Mouse (Mus musculus): ENCODE data around the gene Wnt5a. TPM values are rescaled to one million over a fixed set of nuclear protein-coding genes. Genes with fewer than 3 reads are reported as not detected.

The Wnt5a gene
- polyA plus RNA-seq, 1 experiment: 7.4 TPM

- H3K4me1 ChIP-seq (ENCODE audit: control insufficient read depth, insufficient read depth, insufficient read length, low read length): 0 out of 2 replicates have a peak, but pooled peaks cover 2% of the 10 kb centered on the region
- WGBS: 75% methylated on average over 39 of the region's 39 CpGs
- H3K27ac ChIP-seq (ENCODE audit: insufficient read depth, low read depth, low read length): no peak overlapping the region
- H3K36me3 ChIP-seq (ENCODE audit: control insufficient read depth, insufficient read depth, low read length): no peaks in the 10 kb centered on the region
- TF ChIP-seq POLR2A (IDR thresholded peaks at IDR 0.05; ENCODE audit: low read depth, low read length) (no peak), CTCF (IDR thresholded peaks at IDR 0.05; ENCODE audit: extremely low read depth, insufficient read length, insufficient replicate concordance, low read depth, low read length) (no peak)
- H3K27me3 ChIP-seq (ENCODE audit: control insufficient read depth, insufficient read depth, low read length): no peaks in the 10 kb centered on the region
- no peak overlapping the region for H3K4me3 ChIP-seq (ENCODE audit: low read depth, low read length)
Measured at GRCm38 (mm10) chr14:28517631-28518560, 13.3 kb downstream of the Wnt5a start.

GRCm38 (mm10) chr14:28521106-28521505 lies 16.6 kb downstream of the Wnt5a start:
- 0 out of 2 replicates have a peak, but pooled peaks cover 2% of the 10 kb centered on the region for H3K4me1 ChIP-seq (ENCODE audit: control insufficient read depth, insufficient read depth, insufficient read length, low read length)
- no peak overlapping the region for H3K27ac ChIP-seq (ENCODE audit: insufficient read depth, low read depth, low read length)
- H3K27me3 ChIP-seq (ENCODE audit: control insufficient read depth, insufficient read depth, low read length): no peaks in the 10 kb centered on the region
- H3K4me3 ChIP-seq (ENCODE audit: low read depth, low read length): no peak overlapping the region
- 84% methylated on average over 1 of the region's 1 CpGs for WGBS
- TF ChIP-seq POLR2A (IDR thresholded peaks at IDR 0.05; ENCODE audit: low read depth, low read length): no peak
- no peak for TF ChIP-seq CTCF (IDR thresholded peaks at IDR 0.05; ENCODE audit: extremely low read depth, insufficient read length, insufficient replicate concordance, low read depth, low read length)
- H3K36me3 ChIP-seq (ENCODE audit: control insufficient read depth, insufficient read depth, low read length): no peaks in the 10 kb centered on the region

GRCm38 (mm10) chr14:28522611-28523010 lies 18.1 kb downstream of the Wnt5a start:
- H3K4me1 ChIP-seq (ENCODE audit: control insufficient read depth, insufficient read depth, insufficient read length, low read length): 0 out of 2 replicates have a peak, but pooled peaks cover 2% of the 10 kb centered on the region
- H3K4me3 ChIP-seq (ENCODE audit: low read depth, low read length): no peak overlapping the region
- TF ChIP-seq POLR2A (IDR thresholded peaks at IDR 0.05; ENCODE audit: low read depth, low read length) (no peak), CTCF (IDR thresholded peaks at IDR 0.05; ENCODE audit: extremely low read depth, insufficient read length, insufficient replicate concordance, low read depth, low read length) (no peak)
- 79% methylated on average over 21 of the region's 21 CpGs for WGBS
- no peak overlapping the region for H3K27ac ChIP-seq (ENCODE audit: insufficient read depth, low read depth, low read length)
- no peaks in the 10 kb centered on the region for H3K36me3 ChIP-seq (ENCODE audit: control insufficient read depth, insufficient read depth, low read length)
- no peaks in the 10 kb centered on the region for H3K27me3 ChIP-seq (ENCODE audit: control insufficient read depth, insufficient read depth, low read length)

GRCm38 (mm10) chr14:28525566-28525965 lies 21.0 kb downstream of the Wnt5a start:
- Histone ChIP-seq H3K27me3 (ENCODE audit: control insufficient read depth, insufficient read depth, low read length) (no peaks in the 10 kb centered on the region), H3K4me3 (ENCODE audit: low read depth, low read length) (no peak overlapping the region), H3K36me3 (ENCODE audit: control insufficient read depth, insufficient read depth, low read length) (no peaks in the 10 kb centered on the region), H3K4me1 (ENCODE audit: control insufficient read depth, insufficient read depth, insufficient read length, low read length) (0 out of 2 replicates have a peak, but pooled peaks cover 2% of the 10 kb centered on the region), H3K27ac (ENCODE audit: insufficient read depth, low read depth, low read length) (no peak overlapping the region)
- no peak for TF ChIP-seq CTCF (IDR thresholded peaks at IDR 0.05; ENCODE audit: extremely low read depth, insufficient read length, insufficient replicate concordance, low read depth, low read length)
- TF ChIP-seq POLR2A (IDR thresholded peaks at IDR 0.05; ENCODE audit: low read depth, low read length): no peak
- 79% methylated on average over 1 of the region's 1 CpGs for WGBS

DNA sequence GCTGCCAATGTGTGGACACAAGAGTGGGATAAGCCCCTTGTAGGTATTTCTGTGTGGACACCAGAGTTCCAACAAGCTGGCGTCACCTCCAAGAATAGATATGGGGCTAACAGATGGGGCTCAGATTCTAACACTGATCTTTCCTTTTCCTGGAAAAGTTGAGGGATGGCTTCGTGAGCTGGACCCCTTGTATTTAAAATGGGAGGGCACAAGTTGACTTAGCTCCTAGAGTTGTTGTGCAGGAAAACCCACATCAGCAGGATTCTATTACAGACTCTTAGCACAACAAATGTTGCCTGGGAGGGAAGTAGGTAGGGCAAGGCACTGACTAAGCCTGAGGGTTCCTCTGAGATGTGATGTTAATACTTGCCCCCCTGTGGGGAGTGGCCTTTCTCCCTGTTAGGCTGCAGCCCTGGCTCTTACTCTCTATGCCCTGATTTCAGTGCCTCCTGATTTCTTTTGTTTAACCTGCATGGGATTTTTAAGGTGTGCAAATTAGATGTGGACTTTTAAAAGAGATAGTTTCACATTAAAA lies 23.7 kb downstream of the Wnt5a start:
- Histone ChIP-seq H3K27ac (ENCODE audit: insufficient read depth, low read depth, low read length) (no peak overlapping the region), H3K36me3 (ENCODE audit: control insufficient read depth, insufficient read depth, low read length) (no peaks in the 10 kb centered on the region), H3K4me3 (ENCODE audit: low read depth, low read length) (no peak overlapping the region), H3K27me3 (ENCODE audit: control insufficient read depth, insufficient read depth, low read length) (no peaks in the 10 kb centered on the region), H3K4me1 (ENCODE audit: control insufficient read depth, insufficient read depth, insufficient read length, low read length) (0 out of 2 replicates have a peak, but pooled peaks cover 5% of the 10 kb centered on the region)
- TF ChIP-seq CTCF (IDR thresholded peaks at IDR 0.05; ENCODE audit: extremely low read depth, insufficient read length, insufficient replicate concordance, low read depth, low read length): no peak
- TF ChIP-seq POLR2A (IDR thresholded peaks at IDR 0.05; ENCODE audit: low read depth, low read length): no peak
- WGBS: 87% methylated on average over 2 of the region's 2 CpGs

DNA sequence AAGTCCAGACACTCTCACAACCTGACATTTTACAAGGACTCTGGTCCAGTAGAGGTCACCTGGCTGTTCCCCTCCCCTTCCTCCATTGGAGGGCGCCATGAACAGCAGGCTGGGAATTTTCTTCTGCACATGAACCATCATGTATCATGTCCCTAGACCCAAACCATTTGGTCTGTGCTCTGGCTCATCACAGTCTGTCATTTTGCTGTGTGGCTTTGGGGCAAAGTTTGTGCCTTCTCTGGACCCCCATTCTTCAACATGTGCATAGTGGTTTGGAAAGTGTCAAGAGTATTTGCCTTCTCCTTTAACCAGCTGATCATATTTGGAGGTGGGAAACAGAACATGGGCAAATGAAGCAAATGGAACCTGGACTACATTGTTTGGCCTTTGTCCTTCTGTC lies 27.0 kb downstream of the Wnt5a start:
- Histone ChIP-seq H3K36me3 (ENCODE audit: control insufficient read depth, insufficient read depth, low read length) (no peaks in the 10 kb centered on the region), H3K4me1 (ENCODE audit: control insufficient read depth, insufficient read depth, insufficient read length, low read length) (peaks cover 8% of the 10 kb centered on the region; the same call in 1 of the 2 replicates), H3K4me3 (ENCODE audit: low read depth, low read length) (no peak overlapping the region), H3K27me3 (ENCODE audit: control insufficient read depth, insufficient read depth, low read length) (no peaks in the 10 kb centered on the region), H3K27ac (ENCODE audit: insufficient read depth, low read depth, low read length) (no peak overlapping the region)
- TF ChIP-seq POLR2A (IDR thresholded peaks at IDR 0.05; ENCODE audit: low read depth, low read length) (no peak), CTCF (IDR thresholded peaks at IDR 0.05; ENCODE audit: extremely low read depth, insufficient read length, insufficient replicate concordance, low read depth, low read length) (no peak)
- WGBS: 54% methylated on average over 1 of the region's 1 CpGs

GRCm38 (mm10) chr14:28532943-28533342 lies 28.4 kb downstream of the Wnt5a start:
- no peak overlapping the region for H3K4me3 ChIP-seq (ENCODE audit: low read depth, low read length)
- H3K4me1 ChIP-seq (ENCODE audit: control insufficient read depth, insufficient read depth, insufficient read length, low read length): peaks cover 8% of the 10 kb centered on the region; the same call in 1 of the 2 replicates
- no peak overlapping the region for H3K27ac ChIP-seq (ENCODE audit: insufficient read depth, low read depth, low read length)
- H3K36me3 ChIP-seq (ENCODE audit: control insufficient read depth, insufficient read depth, low read length): no peaks in the 10 kb centered on the region
- TF ChIP-seq CTCF (IDR thresholded peaks at IDR 0.05; ENCODE audit: extremely low read depth, insufficient read length, insufficient replicate concordance, low read depth, low read length) (no peak), POLR2A (IDR thresholded peaks at IDR 0.05; ENCODE audit: low read depth, low read length) (no peak)
- no peaks in the 10 kb centered on the region for H3K27me3 ChIP-seq (ENCODE audit: control insufficient read depth, insufficient read depth, low read length)
- WGBS: 80% methylated on average over 11 of the region's 11 CpGs
